Mouse (Mus musculus) hindbrain, embryonic 14.5 days (tissue): ENCODE results near the gene Cts6. TPM values are rescaled to one million over a fixed set of nuclear protein-coding genes. Genes with fewer than 3 reads are reported as not detected.
A peak's percentile ranks its signal among the peaks of the same experiment; 100 is the strongest.
"Not testable (repeated sequence)": the region's sequence is repeated elsewhere in the genome, so short reads cannot be mapped to it uniquely, and the experiment has no call there.

Source experiments
- ATAC-seq: fragments of 200-750 bp; cut with Nextera tagmentation; 2 replicates; pipeline ENCODE4 v1.8.0; 2017; ENCODE audit warnings: moderate number of reproducible peaks, mild to moderate bottlenecking, moderate TSS enrichment, moderate library complexity; ENCODE audit not compliant: low FRiP score
- DNase-seq: peaks from one replicate; pipeline ENCODE4 v3.0.0-alpha.2; 2015; ENCODE audit warnings: low spot score
- H3K27ac ChIP-seq: fragments of 300-500 bp; sonication (generic); 2 replicates; pipeline ENCODE4 v1.5.1; 2014; ENCODE audit warnings: mild to moderate bottlenecking, moderate library complexity
- H3K27me3 ChIP-seq: fragments of 300-500 bp; sonication (generic); 2 replicates; pipeline ENCODE4 v1.6.1; 2014; ENCODE audit warnings: mild to moderate bottlenecking, low read length, mixed read lengths; ENCODE audit not compliant: control insufficient read depth, insufficient read depth
- H3K36me3 ChIP-seq: fragments of 300-500 bp; sonication (generic); replicated peaks from 2 replicates; pipeline ENCODE4 v1.6.1; 2014; ENCODE audit not compliant: control insufficient read depth, insufficient read depth
- H3K4me1 ChIP-seq: fragments of 300-500 bp; sonication (generic); replicated peaks from 2 replicates; pipeline ENCODE4 v1.6.1; 2014; ENCODE audit warnings: antibody characterized with exemption, low read length, mixed read lengths; ENCODE audit not compliant: control insufficient read depth, insufficient read depth
- H3K4me2 ChIP-seq: fragments of 300-500 bp; sonication (generic); replicated peaks from 2 replicates; pipeline ENCODE4 v1.6.1; 2014; ENCODE audit warnings: mild to moderate bottlenecking, moderate library complexity
- H3K4me3 ChIP-seq: fragments of 300-500 bp; sonication (generic); replicated peaks from 2 replicates; pipeline ENCODE4 v1.5.1; 2014; ENCODE audit warnings: mild to moderate bottlenecking, low read length
- H3K9ac ChIP-seq: fragments of 300-500 bp; sonication (generic); 2 replicates; pipeline ENCODE4 v1.6.1; 2014
- H3K9me3 ChIP-seq: fragments of 300-500 bp; sonication (generic); 2 replicates; pipeline ENCODE4 v1.6.1; 2016; ENCODE audit warnings: low read length; ENCODE audit not compliant: control insufficient read depth
- WGBS: fragments of 180-500 bp; shearing (Covaris S2); extraction: QIAGEN DNeasy Blood & Tissue Kit; methylation state at CpG from one replicate; pipeline ENCODE4 v1.1.7; 2014; 5-methylcytosine and 5-hydroxymethylcytosine counted together
- polyA plus RNA-seq: library from polyadenylated mRNA; unstranded; fragments of >200 nt; fragmentation: Nextera tagmentation; extraction: Ambion mirVana; gene quantifications from 2 replicates; pipeline ENCODE4 v1.2.1, GENCODE M21; 2014

Cts6 gene
- polyA plus RNA-seq: not detected in 2 replicates

DNA sequence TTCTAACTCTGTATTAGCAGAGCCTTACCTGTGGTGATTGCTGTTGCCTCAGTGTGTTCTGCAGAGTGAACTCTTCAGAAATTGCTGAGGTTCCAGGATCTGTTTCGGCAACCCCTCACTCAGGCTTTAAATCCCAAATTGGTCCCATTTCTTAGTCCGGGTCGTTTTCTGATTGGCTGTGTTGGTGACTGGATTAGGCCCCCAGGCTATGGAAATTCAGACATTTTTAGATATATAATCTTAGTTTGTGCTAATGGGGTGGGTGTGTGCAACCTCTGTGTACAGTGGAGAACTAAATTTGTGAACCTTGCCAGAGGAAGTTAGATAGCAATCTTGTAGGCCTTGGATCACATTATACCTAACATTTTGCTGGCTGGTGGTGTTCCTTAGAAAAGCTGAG lies at the start of gene Cts6:
Gene Cts6, minus strand, starts transcription at position 101 of the 400 bp plus-strand sequence.
- DNase-seq: no peak
- Histone ChIP-seq H3K27me3 (no peaks in the 10 kb centered on the region), H3K4me2 (no peak within 1 kb of the TSS), H3K4me1 (no peaks in the 10 kb centered on the region), H3K9me3 (peaks cover 68% of the 10 kb centered on the region), H3K36me3 (no peaks in the 10 kb centered on the region), H3K4me3 (no peak within 1 kb of the TSS), H3K27ac (no peak within 1 kb of the TSS), H3K9ac (no peak within 1 kb of the TSS)
- 86% methylated on average over 3 of the region's 3 CpGs for WGBS
- no peak for ATAC-seq

- WGBS: 60% methylated on average over 13 of the region's 13 CpGs
- DNase-seq: peak; percentile 56
- H3K9ac ChIP-seq: no peak overlapping the region
- no peaks in the 10 kb centered on the region for H3K27me3 ChIP-seq
- no peak for ATAC-seq
- no peak overlapping the region for H3K27ac ChIP-seq
- no peaks in the 10 kb centered on the region for H3K36me3 ChIP-seq
- no peak overlapping the region for H3K4me2 ChIP-seq
- H3K4me1 ChIP-seq: no peaks in the 10 kb centered on the region
- peaks cover 40% of the 10 kb centered on the region for H3K9me3 ChIP-seq
- no peak overlapping the region for H3K4me3 ChIP-seq
Observed at GRCm38 (mm10) chr13:61241076-61241947, 38.1 kb upstream of the Cts6 start.

DNA sequence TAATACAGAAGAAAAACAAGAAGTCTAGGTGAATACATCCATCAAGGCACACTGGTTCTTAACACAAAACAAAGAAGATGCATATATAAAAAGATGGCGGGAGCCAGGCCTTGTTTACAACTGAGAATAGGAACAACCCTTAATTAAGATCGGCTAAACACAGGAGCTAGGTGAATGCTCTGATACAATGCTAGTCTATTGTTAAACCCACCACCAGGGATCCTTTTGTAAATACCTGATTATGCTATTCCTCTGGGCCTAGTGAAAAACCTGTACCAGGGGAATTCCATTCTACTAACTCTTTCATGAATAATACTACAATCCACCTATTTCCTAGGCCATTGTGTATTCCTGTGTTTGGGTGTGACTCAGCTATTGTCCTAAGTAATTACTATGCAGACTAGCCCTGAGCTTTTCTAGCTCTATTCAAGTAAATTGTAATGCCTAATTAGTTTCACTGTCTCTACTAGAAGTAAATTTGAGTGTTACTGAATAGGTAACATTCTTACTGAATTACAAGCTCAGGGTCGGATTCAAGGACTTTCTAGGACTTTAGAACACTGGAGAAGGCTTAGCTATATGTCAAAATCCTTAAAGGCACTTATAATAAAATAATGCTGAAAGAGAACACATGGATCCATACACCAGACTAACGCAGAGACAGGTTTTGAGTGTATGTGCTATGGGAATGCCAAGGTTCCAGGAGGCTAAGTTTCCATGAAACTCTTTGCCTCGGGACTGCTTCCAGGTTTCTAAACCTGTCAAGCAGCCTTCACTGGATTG lies 17.9 kb downstream of the Cts6 start:
- not testable (repeated sequence) for H3K4me3 ChIP-seq, DNase-seq, H3K4me2 ChIP-seq, ATAC-seq, H3K27me3 ChIP-seq, H3K36me3 ChIP-seq, H3K9ac ChIP-seq, H3K4me1 ChIP-seq, H3K27ac ChIP-seq
- peaks cover 18% of the 10 kb centered on the region for H3K9me3 ChIP-seq
- WGBS: 83% methylated on average over 5 of the region's 5 CpGs

- peaks cover 49% of the 10 kb centered on the region for H3K9me3 ChIP-seq
- H3K4me2 ChIP-seq: no peak overlapping the region
- DNase-seq: no peak
- WGBS: 90% methylated on average over 4 of the region's 4 CpGs
- no peaks in the 10 kb centered on the region for H3K4me1 ChIP-seq
- no peak overlapping the region for H3K9ac ChIP-seq
- H3K27ac ChIP-seq: no peak overlapping the region
- no peak overlapping the region for H3K4me3 ChIP-seq
- H3K27me3 ChIP-seq: no peaks in the 10 kb centered on the region
- no peaks in the 10 kb centered on the region for H3K36me3 ChIP-seq
- no peak for ATAC-seq
Observed at GRCm38 (mm10) chr13:61164622-61165021, 38.6 kb downstream of the Cts6 start.

- Histone ChIP-seq H3K9me3 (peaks cover 53% of the 10 kb centered on the region), H3K4me1 (no peaks in the 10 kb centered on the region), H3K27me3 (no peaks in the 10 kb centered on the region), H3K27ac (no peak within 1 kb of the TSS), H3K4me3 (no peak within 1 kb of the TSS), H3K4me2 (no peak within 1 kb of the TSS), H3K9ac (no peak within 1 kb of the TSS), H3K36me3 (no peaks in the 10 kb centered on the region)
- 88% methylated on average over 1 of the region's 1 CpGs for WGBS
- DNase-seq: no peak
- no peak for ATAC-seq
Observed at GRCm38 (mm10) chr13:61164156-61164555, 39.1 kb downstream of the Cts6 start, which contains the start of gene Ctsr. Gene Ctsr, minus strand, starts transcription at chr13:61164256.

Other genes starting within 250 kb of the Cts6 start
- gene Ctsj, start 197.5 kb downstream of the Cts6 start, polyA plus RNA-seq: not detected in 2 replicates
- not detected in 2 replicates for gene Ctsq, start 162.8 kb downstream of the Cts6 start, polyA plus RNA-seq
- gene Ctsr, start 39.2 kb downstream of the Cts6 start, polyA plus RNA-seq: not detected in 2 replicates
- gene Cts8, start 51.9 kb upstream of the Cts6 start, polyA plus RNA-seq: not detected in 2 replicates
- gene Gm49398, start 85.4 kb upstream of the Cts6 start, polyA plus RNA-seq: not detected in 2 replicates
- not detected in 2 replicates for gene Cts7, start 154.8 kb upstream of the Cts6 start, polyA plus RNA-seq